Mouse (Mus musculus) urinary bladder, postnatal 0 days (tissue): Measurements from ENCODE around the gene App. TPM values are rescaled to one million over a fixed set of nuclear protein-coding genes. Genes with fewer than 3 reads are reported as not detected.

ENCODE experiments used
- polyA plus RNA-seq: library from polyadenylated mRNA; unstranded; fragments of >200 nt; fragmentation: Nextera tagmentation; extraction: Ambion mirVana; gene quantifications from 2 replicates; pipeline ENCODE4 v1.2.1, GENCODE M21; 2015

The App gene
- polyA plus RNA-seq, result 220 and 225 TPM in 2 replicates

DNA sequence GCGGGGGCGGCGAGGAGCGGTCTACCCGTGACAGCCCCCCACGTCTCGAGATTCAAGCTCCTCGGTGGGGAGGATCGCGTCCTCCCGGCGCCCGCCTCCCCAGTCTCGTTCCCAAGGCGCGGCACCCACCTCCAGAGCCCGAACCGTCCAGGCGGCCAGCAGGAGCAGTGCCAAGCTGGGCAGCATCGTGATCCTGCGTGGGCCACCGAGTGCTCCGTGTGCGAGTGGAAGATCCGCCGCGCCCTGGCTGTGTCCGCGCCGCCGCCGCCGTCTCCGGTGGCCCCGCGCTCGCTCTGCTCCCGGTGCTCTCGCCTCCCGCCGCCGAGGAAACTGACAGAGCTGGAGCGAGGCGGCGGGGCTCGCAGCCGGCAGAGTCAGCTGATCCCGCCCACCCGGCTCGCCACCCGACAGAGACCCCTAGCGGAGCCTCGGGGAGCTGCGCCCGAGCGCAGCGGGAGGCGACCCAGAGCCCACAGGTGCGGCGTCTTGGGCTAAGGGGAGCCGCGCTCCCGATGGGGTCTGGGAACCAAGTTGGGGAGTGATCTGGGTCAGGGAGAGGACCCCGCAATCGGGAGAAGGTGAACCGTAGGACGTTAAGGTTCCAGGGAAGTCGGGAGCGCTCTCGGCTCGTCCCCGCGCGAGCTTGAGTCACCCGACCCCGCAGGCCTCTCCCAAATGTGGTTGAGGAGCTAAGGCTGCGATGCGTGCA is at the start of gene App:
TSS of gene App (minus strand) at position 394 of the 709 bp plus-strand sequence.

